Mouse (Mus musculus) myocyte (in vitro differentiated cells): ENCODE data around the gene Qars. TPM values are rescaled to one million over a fixed set of nuclear protein-coding genes. Genes with fewer than 3 reads are reported as not detected.

Source experiments
- H3K27me3 ChIP-seq: one replicate; pipeline ENCODE4 v1.6.1; 2011; ENCODE audit not compliant: control insufficient read depth, insufficient read depth, insufficient read length
- H3K36me3 ChIP-seq: one replicate; pipeline ENCODE4 v1.6.1; 2011; ENCODE audit not compliant: control insufficient read depth, insufficient read depth
- H3K4me2 ChIP-seq: one replicate; pipeline ENCODE4 v1.6.1; 2011; ENCODE audit warnings: low read depth, control low read depth
- H3K4me3 ChIP-seq: one replicate; pipeline ENCODE4 v1.5.1; 2011; ENCODE audit warnings: mild to moderate bottlenecking, control low read depth, moderate library complexity
- H3K79me2 ChIP-seq: one replicate; pipeline ENCODE4 v1.6.1; 2011; ENCODE audit not compliant: control insufficient read depth, insufficient read depth
- H3ac ChIP-seq: one replicate; pipeline ENCODE4 v1.6.1; 2011; ENCODE audit not compliant: control insufficient read depth, insufficient read length
- CEBPB ChIP-seq: IDR thresholded peaks from 2 replicates; pipeline ENCODE4 v1.6.1; 2011; ENCODE audit warnings: mild to moderate bottlenecking, moderate library complexity; ENCODE audit not compliant: poor library complexity, insufficient read depth, severe bottlenecking
- E2F4 ChIP-seq: IDR thresholded peaks from one replicate; pipeline ENCODE4 v1.6.1; 2011; ENCODE audit warnings: mild to moderate bottlenecking, control low read depth, moderate library complexity; ENCODE audit not compliant: insufficient read depth
- MAX ChIP-seq: IDR thresholded peaks from one replicate; pipeline ENCODE4 v1.6.1; 2011; ENCODE audit warnings: low read depth, mild to moderate bottlenecking, control low read depth
- MYOD1 ChIP-seq, 3 experiments: IDR thresholded peaks; one replicate each; pipeline ENCODE4 v1.6.1; 2011; ENCODE audit warnings: control low read depth in 2 of 3, low read depth in 2 of 3, mild to moderate bottlenecking in 2 of 3, moderate library complexity in 1 of 3; ENCODE audit not compliant: insufficient read length in 2 of 3, control insufficient read depth in 1 of 3
- MYOG ChIP-seq, 3 experiments: IDR thresholded peaks; one replicate each; pipeline ENCODE4 v1.6.1; 2011; ENCODE audit warnings: control low read depth in 2 of 3, low read depth in 2 of 3, mild to moderate bottlenecking in 2 of 3; ENCODE audit not compliant: insufficient read length in 2 of 3, control insufficient read depth in 1 of 3, insufficient read depth in 1 of 3
- POLR2A ChIP-seq: IDR thresholded peaks from one replicate; pipeline ENCODE4 v1.6.1; 2011; ENCODE audit warnings: low read depth, mild to moderate bottlenecking, control low read depth, moderate library complexity; ENCODE audit not compliant: insufficient read length
- POLR2AphosphoS2 ChIP-seq: IDR thresholded peaks from one replicate; pipeline ENCODE4 v1.6.1; 2011; ENCODE audit warnings: low read depth, control low read depth; ENCODE audit not compliant: insufficient read length
- REST ChIP-seq: IDR thresholded peaks from one replicate; pipeline ENCODE4 v1.6.1; 2011; ENCODE audit warnings: mild to moderate bottlenecking, control low read depth, moderate library complexity; ENCODE audit not compliant: insufficient read depth, insufficient read length
- SRF ChIP-seq: IDR thresholded peaks from one replicate; pipeline ENCODE4 v1.6.1; 2011; ENCODE audit warnings: low read depth; ENCODE audit not compliant: control insufficient read depth, insufficient read length
- TCF12 ChIP-seq: IDR thresholded peaks from one replicate; pipeline ENCODE4 v1.6.1; 2011; ENCODE audit warnings: mild to moderate bottlenecking, control low read depth; ENCODE audit not compliant: poor library complexity, insufficient read depth, severe bottlenecking
- TCF3 ChIP-seq: IDR thresholded peaks from one replicate; pipeline ENCODE4 v1.6.1; 2011; ENCODE audit warnings: low read depth, control low read depth; ENCODE audit not compliant: insufficient read length
- USF1 ChIP-seq: IDR thresholded peaks from one replicate; pipeline ENCODE4 v1.6.1; 2011; ENCODE audit warnings: low read depth, mild to moderate bottlenecking, control low read depth, moderate library complexity
- polyA plus RNA-seq: library from polyadenylated mRNA; unstranded; fragments of >200 nt; fragmentation: generic; extraction: Trizol; gene quantifications from one replicate; pipeline ENCODE4 v1.2.1, GENCODE M21; 2012; ENCODE audit warnings: missing spikeins

Qars gene
- polyA plus RNA-seq, 1 experiment: 168 TPM

GRCm38 (mm10) chr9:108492043-108492750 lies 15.3 kb upstream of the Qars start:
- Histone ChIP-seq H3K36me3 (peaks cover 33% of the 10 kb centered on the region), H3K4me3 (peak overlapping the region; percentile 93), H3K79me2 (peaks cover 22% of the 10 kb centered on the region), H3K4me2 (peak overlapping the region; percentile 78), H3K27me3 (no peaks in the 10 kb centered on the region), H3ac (peak overlapping the region; percentile 95)
- TF ChIP-seq POLR2AphosphoS2 (peak; percentile 53), USF1 (no peak)

DNA sequence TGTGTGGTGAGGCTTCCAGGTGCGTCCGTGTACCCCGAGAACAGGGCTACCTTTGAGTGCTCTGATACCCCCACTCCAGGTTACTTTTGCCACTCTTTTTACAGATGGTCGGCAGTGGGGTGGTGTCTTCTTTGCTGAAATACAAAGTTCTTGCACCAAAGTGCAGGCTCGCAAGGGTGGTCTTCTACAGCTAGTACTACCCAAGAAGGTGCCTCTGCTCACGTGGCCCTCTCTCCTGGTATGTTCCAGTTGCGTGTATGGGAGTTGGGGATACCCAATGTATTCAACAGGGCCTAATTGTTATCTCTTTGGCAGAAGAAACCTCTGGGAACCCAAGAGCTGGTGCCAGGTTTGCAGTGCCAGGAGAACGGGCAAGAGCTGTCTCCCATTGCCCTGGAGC lies 14.3 kb upstream of the Qars start:
- Histone ChIP-seq H3K79me2 (peaks cover 22% of the 10 kb centered on the region), H3K4me2 (no peak overlapping the region), H3K4me3 (peak overlapping the region; percentile 93), H3K27me3 (no peaks in the 10 kb centered on the region), H3ac (no peak overlapping the region), H3K36me3 (peaks cover 33% of the 10 kb centered on the region)
- TF ChIP-seq POLR2AphosphoS2: no peak
- no peak for TF ChIP-seq MAX
- no peak for TF ChIP-seq SRF
- no peak for TF ChIP-seq REST
- no peak for TF ChIP-seq MYOD1 (IDR thresholded peaks at IDR 0.05; ENCODE audit: control insufficient read depth in 1 of 3, insufficient read length in 2 of 3, low read depth in 2 of 3)
- no peak for TF ChIP-seq POLR2A
- no peak for TF ChIP-seq TCF12
- TF ChIP-seq CEBPB: no peak
- TF ChIP-seq E2F4: no peak
- no peak for TF ChIP-seq MYOG (IDR thresholded peaks at IDR 0.05; ENCODE audit: control insufficient read depth in 1 of 3, insufficient read depth in 1 of 3, insufficient read length in 2 of 3, low read depth in 2 of 3)
- TF ChIP-seq TCF3: no peak

DNA sequence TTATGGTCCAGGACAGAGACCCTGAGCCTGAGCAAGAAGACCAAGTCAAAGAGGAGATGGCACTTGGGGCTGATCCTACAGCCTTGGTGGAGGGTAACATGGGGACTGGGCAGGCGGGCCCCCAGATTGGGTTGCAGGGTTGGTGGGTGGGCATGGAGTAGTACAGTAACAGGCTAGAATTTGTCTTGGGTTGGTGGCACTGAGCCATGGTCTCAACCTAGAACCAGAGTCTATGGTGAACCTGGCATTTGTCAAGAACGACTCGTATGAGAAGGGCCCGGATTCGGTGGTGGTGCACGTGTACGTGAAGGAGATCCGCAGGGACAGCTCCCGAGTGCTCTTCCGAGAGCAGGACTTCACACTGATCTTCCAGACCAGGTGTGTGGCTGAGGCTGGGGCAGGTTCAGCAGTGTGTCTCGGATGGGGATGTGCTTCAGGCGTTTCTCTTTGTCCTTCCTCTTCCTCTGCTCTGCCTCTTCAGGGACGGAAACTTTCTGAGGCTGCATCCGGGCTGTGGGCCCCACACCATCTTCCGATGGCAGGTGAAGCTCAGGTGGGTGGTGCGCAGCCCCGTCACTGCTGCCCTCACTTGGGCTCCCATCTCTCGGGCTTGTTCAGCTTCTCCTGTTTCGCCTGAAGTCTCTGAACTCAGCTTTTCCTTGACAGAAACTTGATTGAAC lies 13.2 kb upstream of the Qars start:
- Histone ChIP-seq H3K27me3 (no peaks in the 10 kb centered on the region), H3K36me3 (peaks cover 33% of the 10 kb centered on the region), H3ac (no peak overlapping the region), H3K4me2 (no peak overlapping the region), H3K4me3 (no peak overlapping the region), H3K79me2 (peaks cover 22% of the 10 kb centered on the region)
- TF ChIP-seq SRF: no peak
- TF ChIP-seq USF1: no peak
- TF ChIP-seq REST: no peak
- no peak for TF ChIP-seq TCF12

DNA sequence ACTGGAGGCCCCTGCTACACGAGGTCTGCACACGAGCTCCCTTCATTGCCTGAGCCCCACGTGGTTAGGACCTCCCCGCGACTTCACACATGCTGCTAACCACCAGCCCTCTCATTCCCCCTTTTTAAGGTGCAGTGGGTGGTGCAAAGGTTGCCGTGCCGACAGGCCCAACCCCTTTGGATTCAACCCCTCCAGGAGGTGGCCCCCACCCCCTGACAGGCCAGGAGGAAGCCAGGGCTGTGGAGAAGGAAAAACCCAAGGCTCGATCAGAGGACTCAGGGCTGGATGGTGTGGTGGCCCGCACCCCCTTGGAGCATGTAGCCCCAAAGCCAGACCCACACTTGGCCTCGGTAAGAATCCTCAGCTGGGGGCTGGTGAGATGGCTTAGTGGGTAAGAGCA lies 12.6 kb upstream of the Qars start:
- Histone ChIP-seq H3K79me2 (peaks cover 22% of the 10 kb centered on the region), H3K4me3 (no peak overlapping the region), H3ac (no peak overlapping the region), H3K27me3 (no peaks in the 10 kb centered on the region), H3K4me2 (no peak overlapping the region), H3K36me3 (peaks cover 34% of the 10 kb centered on the region)
- TF ChIP-seq REST: no peak

DNA sequence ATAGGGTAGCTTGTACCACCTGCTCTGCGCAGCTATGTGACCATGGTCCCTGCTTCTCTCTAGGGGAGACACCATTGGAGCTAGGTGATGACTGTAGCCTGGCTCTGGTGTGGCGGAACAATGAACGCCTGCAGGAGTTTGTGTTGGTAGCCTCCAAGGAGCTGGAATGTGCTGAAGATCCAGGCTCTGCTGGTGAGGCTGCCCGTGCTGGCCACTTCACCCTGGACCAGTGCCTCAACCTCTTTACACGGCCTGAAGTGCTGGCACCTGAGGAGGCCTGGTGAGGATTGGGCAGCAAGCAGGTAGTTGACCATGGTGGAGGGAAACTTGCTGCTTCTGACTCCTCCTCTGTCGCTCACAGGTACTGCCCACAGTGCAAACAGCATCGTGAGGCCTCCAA lies 8.3 kb upstream of the Qars start:
- no peak overlapping the region for H3K4me3 ChIP-seq
- no peaks in the 10 kb centered on the region for H3K27me3 ChIP-seq
- H3K4me2 ChIP-seq: no peak overlapping the region
- no peak overlapping the region for H3ac ChIP-seq
- peaks cover 33% of the 10 kb centered on the region for H3K36me3 ChIP-seq
- no peaks in the 10 kb centered on the region for H3K79me2 ChIP-seq
- TF ChIP-seq POLR2AphosphoS2 (no peak), REST (no peak), E2F4 (no peak), POLR2A (no peak), MAX (no peak), TCF12 (no peak), CEBPB (no peak), SRF (no peak), MYOG (IDR thresholded peaks at IDR 0.05; ENCODE audit: control insufficient read depth in 1 of 3, insufficient read depth in 1 of 3, insufficient read length in 2 of 3, low read depth in 2 of 3) (no peak), TCF3 (no peak), USF1 (no peak), MYOD1 (IDR thresholded peaks at IDR 0.05; ENCODE audit: control insufficient read depth in 1 of 3, insufficient read length in 2 of 3, low read depth in 2 of 3) (no peak)
